Mouse (Mus musculus): ENCODE results near the gene Dynll1. TPM values are rescaled to one million over a fixed set of nuclear protein-coding genes. Genes with fewer than 3 reads are reported as not detected.

Dynll1 gene
- polyA plus RNA-seq, 1 experiment from 2014 or later, result 1,538 TPM

GRCm38 (mm10) chr5:115294173-115294572, 6.6 kb downstream of the Dynll1 start:
- no peak for ATAC-seq (ENCODE audit: low FRiP score)
- WGBS, result 90% methylated on average over 8 of the region's 8 CpGs
- Histone ChIP-seq H3K4me1 (replicated peaks; ENCODE audit: control insufficient read depth, insufficient read depth, low read length) (peaks cover 3% of the 10 kb centered on the region), H3K4me2 (replicated peaks; ENCODE audit: low read depth, low read length) (no peak overlapping the region), H3K9ac (ENCODE audit: low read depth, low read length) (no peak overlapping the region), H3K9me3 (ENCODE audit: control insufficient read depth, low read length) (no peaks in the 10 kb centered on the region), H3K36me3 (ENCODE audit: control insufficient read depth, insufficient read depth, low read length) (peaks cover 8% of the 10 kb centered on the region), H3K27me3 (ENCODE audit: control insufficient read depth, insufficient read depth, low read length) (no peaks in the 10 kb centered on the region), H3K27ac (ENCODE audit: low read depth, low read length) (no peak overlapping the region), H3K4me3 (ENCODE audit: low read depth, low read length) (no peak overlapping the region)
- DNase-seq (ENCODE audit: low spot score), result no peak

GRCm38 (mm10) chr5:115284735-115285134, 16.1 kb downstream of the Dynll1 start:
- peaks cover 5% of the 10 kb centered on the region; the same call in 1 of the 2 replicates for H3K4me1 ChIP-seq (replicated peaks; ENCODE audit: control insufficient read depth, insufficient read depth, low read length)
- no peak overlapping the region for H3K27ac ChIP-seq (ENCODE audit: low read depth, low read length)
- no peak overlapping the region for H3K4me3 ChIP-seq (ENCODE audit: low read depth, low read length)
- DNase-seq (ENCODE audit: low spot score) (no peak), ATAC-seq (ENCODE audit: low FRiP score) (no peak)
- no peak overlapping the region for H3K4me2 ChIP-seq (replicated peaks; ENCODE audit: low read depth, low read length)
- H3K9me3 ChIP-seq (ENCODE audit: control insufficient read depth, low read length), result no peaks in the 10 kb centered on the region
- H3K27me3 ChIP-seq (ENCODE audit: control insufficient read depth, insufficient read depth, low read length), result no peaks in the 10 kb centered on the region
- no peak overlapping the region for H3K9ac ChIP-seq (ENCODE audit: low read depth, low read length)
- WGBS, result 90% methylated on average over 3 of the region's 3 CpGs
- peaks cover 3% of the 10 kb centered on the region; the same call in 1 of the 2 replicates for H3K36me3 ChIP-seq (ENCODE audit: control insufficient read depth, insufficient read depth, low read length)

GRCm38 (mm10) chr5:115280050-115280687, 20.6 kb downstream of the Dynll1 start:
- H3K9ac ChIP-seq (ENCODE audit: low read depth, low read length), result peak overlapping the region; percentile 84
- H3K27me3 ChIP-seq (ENCODE audit: control insufficient read depth, insufficient read depth, low read length), result no peaks in the 10 kb centered on the region
- H3K4me2 ChIP-seq (replicated peaks; ENCODE audit: low read depth, low read length), result peak overlapping the region; percentile 89
- peak overlapping the region; percentile 42; the same call in 1 of the 2 replicates for H3K27ac ChIP-seq (ENCODE audit: low read depth, low read length)
- H3K4me3 ChIP-seq (ENCODE audit: low read depth, low read length), result peak overlapping the region; percentile 89
- H3K36me3 ChIP-seq (ENCODE audit: control insufficient read depth, insufficient read depth, low read length), result peaks cover 3% of the 10 kb centered on the region; the same call in 1 of the 2 replicates
- peak; percentile 33 for DNase-seq (ENCODE audit: low spot score)
- no peaks in the 10 kb centered on the region for H3K9me3 ChIP-seq (ENCODE audit: control insufficient read depth, low read length)
- 11% methylated on average over 17 of the region's 17 CpGs for WGBS
- peaks cover 5% of the 10 kb centered on the region; the same call in 1 of the 2 replicates for H3K4me1 ChIP-seq (replicated peaks; ENCODE audit: control insufficient read depth, insufficient read depth, low read length)
- ATAC-seq (ENCODE audit: low FRiP score), result no peak

- H3K27me3 ChIP-seq (ENCODE audit: control insufficient read depth, insufficient read depth, low read length), result no peaks in the 10 kb centered on the region
- DNase-seq (ENCODE audit: low spot score) (peak; percentile 90), ATAC-seq (ENCODE audit: low FRiP score) (peak; percentile 66)
- peaks cover 5% of the 10 kb centered on the region; the same call in 1 of the 2 replicates for H3K4me1 ChIP-seq (replicated peaks; ENCODE audit: control insufficient read depth, insufficient read depth, low read length)
- H3K9ac ChIP-seq (ENCODE audit: low read depth, low read length), result peak within 1 kb of the TSS; percentile 84
- peaks cover 1% of the 10 kb centered on the region; the same call in 1 of the 2 replicates for H3K36me3 ChIP-seq (ENCODE audit: control insufficient read depth, insufficient read depth, low read length)
- peak within 1 kb of the TSS; percentile 42; the same call in 1 of the 2 replicates for H3K27ac ChIP-seq (ENCODE audit: low read depth, low read length)
- H3K4me3 ChIP-seq (ENCODE audit: low read depth, low read length), result peak within 1 kb of the TSS; percentile 89
- H3K9me3 ChIP-seq (ENCODE audit: control insufficient read depth, low read length), result no peaks in the 10 kb centered on the region
- H3K4me2 ChIP-seq (replicated peaks; ENCODE audit: low read depth, low read length), result peak within 1 kb of the TSS; percentile 89
- WGBS, result 4% methylated on average over 45 of the region's 45 CpGs
These were observed 21.4 kb downstream of the Dynll1 start, which contains the start of gene Coq5 for GRCm38 (mm10) chr5:115279226-115280049. Coq5 (plus strand) TSS chr5:115279666.

GRCm38 (mm10) chr5:115278785-115279184, 22.0 kb downstream of the Dynll1 start:
- 59% methylated on average over 2 of the region's 2 CpGs for WGBS
- no peaks in the 10 kb centered on the region for H3K9me3 ChIP-seq (ENCODE audit: control insufficient read depth, low read length)
- H3K4me3 ChIP-seq (ENCODE audit: low read depth, low read length), result no peak overlapping the region
- H3K36me3 ChIP-seq (ENCODE audit: control insufficient read depth, insufficient read depth, low read length), result no peaks in the 10 kb centered on the region
- H3K4me2 ChIP-seq (replicated peaks; ENCODE audit: low read depth, low read length), result no peak overlapping the region
- peaks cover 5% of the 10 kb centered on the region; the same call in 1 of the 2 replicates for H3K4me1 ChIP-seq (replicated peaks; ENCODE audit: control insufficient read depth, insufficient read depth, low read length)
- no peak overlapping the region for H3K9ac ChIP-seq (ENCODE audit: low read depth, low read length)
- ATAC-seq (ENCODE audit: low FRiP score), result no peak
- no peak overlapping the region for H3K27ac ChIP-seq (ENCODE audit: low read depth, low read length)
- no peak for DNase-seq (ENCODE audit: low spot score)
- no peaks in the 10 kb centered on the region for H3K27me3 ChIP-seq (ENCODE audit: control insufficient read depth, insufficient read depth, low read length)

GRCm38 (mm10) chr5:115278053-115278452, 22.7 kb downstream of the Dynll1 start:
- no peak overlapping the region for H3K27ac ChIP-seq (ENCODE audit: low read depth, low read length)
- no peak overlapping the region for H3K4me3 ChIP-seq (ENCODE audit: low read depth, low read length)
- no peaks in the 10 kb centered on the region for H3K36me3 ChIP-seq (ENCODE audit: control insufficient read depth, insufficient read depth, low read length)
- peaks cover 5% of the 10 kb centered on the region; the same call in 1 of the 2 replicates for H3K4me1 ChIP-seq (replicated peaks; ENCODE audit: control insufficient read depth, insufficient read depth, low read length)
- no peak for ATAC-seq (ENCODE audit: low FRiP score)
- no peaks in the 10 kb centered on the region for H3K27me3 ChIP-seq (ENCODE audit: control insufficient read depth, insufficient read depth, low read length)
- DNase-seq (ENCODE audit: low spot score), result no peak
- no peak overlapping the region for H3K9ac ChIP-seq (ENCODE audit: low read depth, low read length)
- H3K9me3 ChIP-seq (ENCODE audit: control insufficient read depth, low read length), result no peaks in the 10 kb centered on the region
- 69% methylated on average over 1 of the region's 1 CpGs for WGBS
- H3K4me2 ChIP-seq (replicated peaks; ENCODE audit: low read depth, low read length), result no peak overlapping the region

GRCm38 (mm10) chr5:115275998-115276397, 24.8 kb downstream of the Dynll1 start:
- WGBS, result 27% methylated on average over 14 of the region's 14 CpGs
- Histone ChIP-seq H3K9me3 (ENCODE audit: control insufficient read depth, low read length) (no peaks in the 10 kb centered on the region), H3K27ac (ENCODE audit: low read depth, low read length) (no peak overlapping the region), H3K9ac (ENCODE audit: low read depth, low read length) (no peak overlapping the region), H3K4me3 (ENCODE audit: low read depth, low read length) (no peak overlapping the region), H3K27me3 (ENCODE audit: control insufficient read depth, insufficient read depth, low read length) (no peaks in the 10 kb centered on the region), H3K36me3 (ENCODE audit: control insufficient read depth, insufficient read depth, low read length) (no peaks in the 10 kb centered on the region), H3K4me2 (replicated peaks; ENCODE audit: low read depth, low read length) (no peak overlapping the region), H3K4me1 (replicated peaks; ENCODE audit: control insufficient read depth, insufficient read depth, low read length) (peaks cover 5% of the 10 kb centered on the region; the same call in 1 of the 2 replicates)
- DNase-seq (ENCODE audit: low spot score) (peak; percentile 64), ATAC-seq (ENCODE audit: low FRiP score) (no peak)

- ATAC-seq (ENCODE audit: low FRiP score), result no peak
- no peak for DNase-seq (ENCODE audit: low spot score)
- Histone ChIP-seq H3K4me2 (replicated peaks; ENCODE audit: low read depth, low read length) (no peak overlapping the region), H3K4me1 (replicated peaks; ENCODE audit: control insufficient read depth, insufficient read depth, low read length) (0 out of 2 replicates have a peak, but pooled peaks cover 3% of the 10 kb centered on the region), H3K9me3 (ENCODE audit: control insufficient read depth, low read length) (no peaks in the 10 kb centered on the region), H3K27me3 (ENCODE audit: control insufficient read depth, insufficient read depth, low read length) (no peaks in the 10 kb centered on the region), H3K4me3 (ENCODE audit: low read depth, low read length) (no peak overlapping the region), H3K9ac (ENCODE audit: low read depth, low read length) (no peak overlapping the region), H3K36me3 (ENCODE audit: control insufficient read depth, insufficient read depth, low read length) (no peaks in the 10 kb centered on the region), H3K27ac (ENCODE audit: low read depth, low read length) (no peak overlapping the region)
- WGBS, result 93% methylated on average over 1 of the region's 1 CpGs
These were observed 26.0 kb downstream of the Dynll1 start for GRCm38 (mm10) chr5:115274771-115275170.

Measured in hindbrain, embryonic 11.5 days (tissue).